Mouse (Mus musculus) small intestine, adult 10 weeks (tissue): ENCODE data around the gene H2-Eb1. TPM values are rescaled to one million over a fixed set of nuclear protein-coding genes. Genes with fewer than 3 reads are reported as not detected.

Experiments used
- polyA plus RNA-seq: library from polyadenylated mRNA; stranded (reverse); fragments of 350-450 nt; fragmentation: Illumina TruSeq; extraction: RNeasy Lipid Tissue Mini Kit (QIAGEN cat#74804); gene quantifications from one replicate; pipeline ENCODE4 v1.2.3, GENCODE M21; 2014; ENCODE audit warnings: low replicate concordance

Gene H2-Eb1
- 5.2 TPM for polyA plus RNA-seq

GRCm38 (mm10) chr17:34305380-34306030, at the start of gene H2-Eb1:
H2-Eb1 (plus strand) TSS chr17:34305867.

GRCm38 (mm10) chr17:34257594-34258375, 47.9 kb upstream of the H2-Eb1 start, which contains the start of gene H2-Ab1:
H2-Ab1 (plus strand) TSS chr17:34257689.

GRCm38 (mm10) chr17:34287648-34288047, 18.0 kb upstream of the H2-Eb1 start, which contains the start of gene H2-Aa:
H2-Aa (minus strand) TSS chr17:34287823.

GRCm38 (mm10) chr17:34325436-34325835, 19.8 kb downstream of the H2-Eb1 start, which contains the start of gene H2-Eb2:
H2-Eb2 (plus strand) TSS chr17:34325665.

GRCm38 (mm10) chr17:34354539-34354938, 48.9 kb downstream of the H2-Eb1 start, which contains the start of gene Btnl2:
Btnl2 (plus strand) TSS chr17:34354822.

Other genes starting within 250 kb of the H2-Eb1 start
- gene H2-Oa, start 213.5 kb upstream of the H2-Eb1 start, polyA plus RNA-seq, result not detected
- gene H2-DMa, start 186.3 kb upstream of the H2-Eb1 start, polyA plus RNA-seq, result 1.6 TPM
- gene Brd2, start 183.2 kb upstream of the H2-Eb1 start, polyA plus RNA-seq, result 197 TPM
- gene H2-DMb2, start 162.6 kb upstream of the H2-Eb1 start, polyA plus RNA-seq, result 1.5 TPM
- gene H2-DMb1, start 152.8 kb upstream of the H2-Eb1 start, polyA plus RNA-seq, result 12.1 TPM
- 5.6 TPM for gene Tap1, start 118.3 kb upstream of the H2-Eb1 start, polyA plus RNA-seq
- 5.8 TPM for gene Psmb9, start 118.1 kb upstream of the H2-Eb1 start, polyA plus RNA-seq
- gene Psmb8, start 108.1 kb upstream of the H2-Eb1 start, polyA plus RNA-seq, result 7.2 TPM
- not detected for gene Tap2, start 102.3 kb upstream of the H2-Eb1 start, polyA plus RNA-seq
- 13.2 TPM for gene H2-Ob, start 67.0 kb upstream of the H2-Eb1 start, polyA plus RNA-seq
- 39.7 TPM for gene H2-Ab1, start 48.2 kb upstream of the H2-Eb1 start, polyA plus RNA-seq
- gene H2-Aa, start 18.0 kb upstream of the H2-Eb1 start, polyA plus RNA-seq, result 122 TPM
- gene H2-Eb2, start 19.8 kb downstream of the H2-Eb1 start, polyA plus RNA-seq, result 2.7 TPM
- 76.7 TPM for gene Btnl2, start 49.0 kb downstream of the H2-Eb1 start, polyA plus RNA-seq
- 231 TPM for gene Btnl1, start 71.3 kb downstream of the H2-Eb1 start, polyA plus RNA-seq
- gene BC051142, start 93.0 kb downstream of the H2-Eb1 start, polyA plus RNA-seq, result 1.1 TPM
- 36.6 TPM for gene Btnl4, start 171.5 kb downstream of the H2-Eb1 start, polyA plus RNA-seq
- gene Btnl6, start 211.5 kb downstream of the H2-Eb1 start, polyA plus RNA-seq, result 268 TPM